Mouse (Mus musculus): ENCODE data around the gene Tspan31. TPM values are rescaled to one million over a fixed set of nuclear protein-coding genes. Genes with fewer than 3 reads are reported as not detected.
A peak's percentile ranks its signal among the peaks of the same experiment; 100 is the strongest.

The Tspan31 gene
- polyA plus RNA-seq, 1 experiment from 2014 or later = 92.4 TPM

DNA sequence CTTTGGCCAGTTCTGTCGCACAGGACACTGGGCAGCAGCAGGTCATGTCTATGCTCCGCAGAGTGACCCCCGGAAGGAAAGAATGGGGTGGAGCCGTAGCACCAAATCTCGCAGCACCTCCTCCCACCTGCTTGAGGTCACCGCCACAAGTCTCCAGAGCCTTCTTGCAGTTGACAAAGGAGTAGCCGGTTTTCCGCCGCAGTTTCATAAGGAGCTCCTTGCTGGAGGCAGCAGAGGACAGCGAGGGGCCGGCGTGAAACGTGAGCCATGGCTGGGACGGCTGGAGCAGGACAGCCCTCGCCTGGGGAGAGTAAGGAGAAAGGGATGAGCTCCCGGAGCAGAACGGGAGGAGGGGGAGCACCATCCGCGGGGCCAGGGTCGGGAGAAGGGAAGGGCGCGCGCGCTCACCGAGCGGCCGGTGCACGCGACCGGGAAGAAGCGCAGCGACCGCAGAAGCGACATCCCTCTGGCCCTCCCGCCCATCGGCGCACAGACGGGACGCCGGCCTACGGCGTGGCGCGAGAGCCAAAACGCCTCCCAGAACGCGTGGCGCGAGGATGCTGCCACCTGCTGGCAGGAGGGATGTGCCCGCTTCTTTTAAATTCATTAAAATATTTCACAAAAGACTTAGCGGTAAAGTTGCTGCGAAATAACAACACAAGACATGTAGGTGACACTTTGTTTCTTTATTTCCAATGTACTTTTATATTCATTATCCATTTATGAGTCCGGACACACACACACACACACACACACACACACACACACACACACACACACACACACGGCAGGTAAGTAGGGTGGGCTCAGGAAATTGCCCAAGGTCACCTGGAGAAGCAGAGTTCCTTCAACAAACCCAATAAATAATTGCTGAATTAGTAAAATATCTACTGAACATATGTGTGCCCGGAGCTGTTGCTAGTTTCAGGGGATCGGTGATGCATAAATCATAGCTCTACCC lies 39.4 kb downstream of the Tspan31 start, which contains the start of gene Tsfm:
TSS of gene Tsfm (minus strand) at position 505 of the 961 bp plus-strand sequence.
- peak within 1 kb of the TSS; percentile 43; the same call in 1 of the 2 replicates for H3K27ac ChIP-seq (ENCODE audit: low read depth)
- no peaks in the 10 kb centered on the region for H3K27me3 ChIP-seq (replicated peaks; ENCODE audit: control insufficient read depth, insufficient read depth, low read length)
- WGBS = 5% methylated on average over 56 of the region's 56 CpGs
- H3K4me3 ChIP-seq (ENCODE audit: low read depth, low read length) = peak within 1 kb of the TSS; percentile 93
- DNase-seq (ENCODE audit: low spot score) = peak; percentile 94
- peak within 1 kb of the TSS; percentile 67 for H3K4me2 ChIP-seq (ENCODE audit: low read length)
- no peaks in the 10 kb centered on the region for H3K4me1 ChIP-seq (replicated peaks; ENCODE audit: control insufficient read depth, insufficient read depth, low read length)
- H3K9ac ChIP-seq (ENCODE audit: low read length) = peak within 1 kb of the TSS; percentile 79
- no peaks in the 10 kb centered on the region for H3K9me3 ChIP-seq (ENCODE audit: control insufficient read depth, low read length)
- ATAC-seq (replicated peaks; ENCODE audit: low FRiP score, low TSS enrichment, low read depth) = peak; percentile 87
- peaks cover 38% of the 10 kb centered on the region for H3K36me3 ChIP-seq (ENCODE audit: control insufficient read depth, insufficient read depth, low read length)

DNA sequence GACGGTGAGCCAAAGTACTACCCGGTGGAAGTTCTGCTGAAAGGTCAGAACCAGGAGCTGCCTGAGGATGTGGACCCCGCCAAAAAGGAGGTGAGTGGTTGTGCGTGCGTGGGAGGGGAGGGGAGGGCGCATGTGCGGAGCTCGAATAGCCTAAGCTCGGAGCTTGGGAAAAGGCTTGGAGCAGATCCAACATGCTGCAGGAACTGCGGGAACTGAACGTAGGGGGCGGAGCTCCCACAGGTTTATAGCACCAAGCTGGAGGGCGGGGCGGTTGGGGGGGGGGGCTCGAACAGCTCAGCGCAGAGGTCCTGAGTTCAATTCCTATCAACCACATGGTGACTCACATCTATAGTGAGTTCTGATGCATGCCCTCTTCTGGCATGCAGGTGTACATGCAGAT lies 51.6 kb downstream of the Tspan31 start:
- ATAC-seq (replicated peaks; ENCODE audit: low FRiP score, low TSS enrichment, low read depth) (no peak), DNase-seq (ENCODE audit: low spot score) (no peak)
- Histone ChIP-seq H3K9me3 (ENCODE audit: control insufficient read depth, low read length) (no peaks in the 10 kb centered on the region), H3K27me3 (replicated peaks; ENCODE audit: control insufficient read depth, insufficient read depth, low read length) (no peaks in the 10 kb centered on the region), H3K4me3 (ENCODE audit: low read depth, low read length) (no peak overlapping the region), H3K4me2 (ENCODE audit: low read length) (no peak overlapping the region), H3K9ac (ENCODE audit: low read length) (no peak overlapping the region), H3K36me3 (ENCODE audit: control insufficient read depth, insufficient read depth, low read length) (peaks cover 16% of the 10 kb centered on the region), H3K4me1 (replicated peaks; ENCODE audit: control insufficient read depth, insufficient read depth, low read length) (no peaks in the 10 kb centered on the region), H3K27ac (ENCODE audit: low read depth) (no peak overlapping the region)
- 77% methylated on average over 16 of the region's 16 CpGs for WGBS

Other genes starting within 250 kb of the Tspan31 start
- 21.8 and 22.9 TPM in 2 replicates for gene Atp23, start 168.9 kb downstream of the Tspan31 start, polyA plus RNA-seq (2014; fragmentation: Nextera tagmentation; extraction: Ambion mirVana)
- gene Ctdsp2, start 91.5 kb downstream of the Tspan31 start, polyA plus RNA-seq (2014; fragmentation: Nextera tagmentation; extraction: Ambion mirVana) = 99.2 and 101 TPM in 2 replicates
- gene Avil, start 69.6 kb downstream of the Tspan31 start, polyA plus RNA-seq (2014; fragmentation: Nextera tagmentation; extraction: Ambion mirVana) = 0.22 TPM in 2 replicates
- 86.1 and 86.3 TPM in 2 replicates for gene Tsfm, start 39.4 kb downstream of the Tspan31 start, polyA plus RNA-seq (2014; fragmentation: Nextera tagmentation; extraction: Ambion mirVana)
- gene Mettl1, start 28.9 kb downstream of the Tspan31 start, polyA plus RNA-seq (2014; fragmentation: Nextera tagmentation; extraction: Ambion mirVana) = 60.8 and 65.2 TPM in 2 replicates
- 0.31 and 0.50 TPM in 2 replicates for gene Eef1akmt3, start 28.8 kb downstream of the Tspan31 start, polyA plus RNA-seq (2014; fragmentation: Nextera tagmentation; extraction: Ambion mirVana)
- 0.07 and 0.15 TPM in 2 replicates for gene Cyp27b1, start 22.0 kb downstream of the Tspan31 start, polyA plus RNA-seq (2014; fragmentation: Nextera tagmentation; extraction: Ambion mirVana)
- gene March9, start 10.1 kb downstream of the Tspan31 start, polyA plus RNA-seq (2014; fragmentation: Nextera tagmentation; extraction: Ambion mirVana) = 1.4 and 1.9 TPM in 2 replicates
- gene Cdk4, start 6.7 kb downstream of the Tspan31 start, polyA plus RNA-seq (2014; fragmentation: Nextera tagmentation; extraction: Ambion mirVana) = 1,915 and 2,068 TPM in 2 replicates
- 0.23 and 0.26 TPM in 2 replicates for gene Agap2, start 5.0 kb upstream of the Tspan31 start, polyA plus RNA-seq (2014; fragmentation: Nextera tagmentation; extraction: Ambion mirVana)
- 47.6 and 51.6 TPM in 2 replicates for gene Os9, start 50.9 kb upstream of the Tspan31 start, polyA plus RNA-seq (2014; fragmentation: Nextera tagmentation; extraction: Ambion mirVana)
- 54.3 and 66.0 TPM in 2 replicates for gene B4galnt1, start 95.0 kb upstream of the Tspan31 start, polyA plus RNA-seq (2014; fragmentation: Nextera tagmentation; extraction: Ambion mirVana)
- gene Slc26a10, start 110.4 kb upstream of the Tspan31 start, polyA plus RNA-seq (2014; fragmentation: Nextera tagmentation; extraction: Ambion mirVana) = 0.93 and 1.3 TPM in 2 replicates
- 49.0 and 57.7 TPM in 2 replicates for gene Arhgef25, start 119.8 kb upstream of the Tspan31 start, polyA plus RNA-seq (2014; fragmentation: Nextera tagmentation; extraction: Ambion mirVana)
- 95.8 and 101 TPM in 2 replicates for gene Dtx3, start 125.5 kb upstream of the Tspan31 start, polyA plus RNA-seq (2014; fragmentation: Nextera tagmentation; extraction: Ambion mirVana)
- gene Pip4k2c, start 141.3 kb upstream of the Tspan31 start, polyA plus RNA-seq (2014; fragmentation: Nextera tagmentation; extraction: Ambion mirVana) = 24.2 and 25.9 TPM in 2 replicates
- gene Kif5a, start 193.1 kb upstream of the Tspan31 start, polyA plus RNA-seq (2014; fragmentation: Nextera tagmentation; extraction: Ambion mirVana) = 9.2 and 10.6 TPM in 2 replicates
- gene Dctn2, start 196.1 kb upstream of the Tspan31 start, polyA plus RNA-seq (2014; fragmentation: Nextera tagmentation; extraction: Ambion mirVana) = 157 and 166 TPM in 2 replicates
- 19.2 and 20.6 TPM in 2 replicates for gene Mbd6, start 218.8 kb upstream of the Tspan31 start, polyA plus RNA-seq (2014; fragmentation: Nextera tagmentation; extraction: Ambion mirVana)
- gene Mars, start 241.5 kb upstream of the Tspan31 start, polyA plus RNA-seq (2014; fragmentation: Nextera tagmentation; extraction: Ambion mirVana) = 123 and 124 TPM in 2 replicates